Mouse (Mus musculus): ENCODE measurements around the gene Lrit3. TPM values are rescaled to one million over a fixed set of nuclear protein-coding genes. Genes with fewer than 3 reads are reported as not detected.
"Not testable (repeated sequence)": the region's sequence is repeated elsewhere in the genome, so short reads cannot be mapped to it uniquely, and the experiment has no call there.

The Lrit3 gene
- polyA plus RNA-seq, 3 experiments from 2014 or later = not detected

- ATAC-seq = no peak
Observed at GRCm38 (mm10) chr3:129766971-129767794, 36.6 kb downstream of the Lrit3 start.

- ATAC-seq = no peak
Observed at GRCm38 (mm10) chr3:129766106-129766505, 37.7 kb downstream of the Lrit3 start.

- ATAC-seq = not testable (repeated sequence)
Observed at GRCm38 (mm10) chr3:129757599-129757998, 46.2 kb downstream of the Lrit3 start.

- no peak for ATAC-seq
Observed at GRCm38 (mm10) chr3:129754650-129755604, 48.9 kb downstream of the Lrit3 start, which contains the start of gene Egf. Gene Egf (minus strand): TSS chr3:129755316.

GRCm38 (mm10) chr3:129744803-129745202, 59.0 kb downstream of the Lrit3 start:
- ATAC-seq = peak; percentile 50

- ATAC-seq = no peak
Observed at GRCm38 (mm10) chr3:129742781-129743180, 61.0 kb downstream of the Lrit3 start.

GRCm38 (mm10) chr3:129738291-129739183, 65.3 kb downstream of the Lrit3 start:
- no peak for ATAC-seq

Other genes starting within 250 kb of the Lrit3 start
- 1 to 10 TPM in 1 of 3 experiments, under 1 TPM in 2; 0.55 to 3.2 (median 0.93) TPM for gene Egf, start 48.7 kb downstream of the Lrit3 start, polyA plus RNA-seq (2017; shearing (Covaris generic))
- under 1 TPM in 1 of 3 experiments, not detected in 2; 0.18 TPM for gene Rrh, start 18.6 kb upstream of the Lrit3 start, polyA plus RNA-seq (2017; shearing (Covaris generic))
- gene Gar1, start 27.4 kb upstream of the Lrit3 start, polyA plus RNA-seq (2017; shearing (Covaris generic)) = 10 to 100 TPM; 13.5 to 14.1 (median 13.8) TPM
- not detected for gene Cfi, start 31.9 kb upstream of the Lrit3 start, polyA plus RNA-seq (2017; shearing (Covaris generic))
- 1 to 10 TPM in 2 of 3 experiments, under 1 TPM in 1; 0.92 to 2.5 (median 1.1) TPM for gene Pla2g12a, start 74.6 kb upstream of the Lrit3 start, polyA plus RNA-seq (2017; shearing (Covaris generic))
- 10 to 100 TPM; 55.2 to 62.2 (median 60.7) TPM for gene Casp6, start 97.4 kb upstream of the Lrit3 start, polyA plus RNA-seq (2017; shearing (Covaris generic))
- 10 to 100 TPM; 19.8 to 26.4 (median 20.9) TPM for gene Mcub, start 166.2 kb upstream of the Lrit3 start, polyA plus RNA-seq (2017; shearing (Covaris generic))

Data from inflammation-experienced regulatory T-cells, adult 6 months (primary cell).